Comparison of ENCODE assay signal across 8 mouse cellular contexts in genomic region chr2:71039522-71040121, GRCm38 (mm10). TPM values are rescaled to one million over a fixed set of nuclear protein-coding genes. Genes with fewer than 3 reads are reported as not detected.
A peak's percentile ranks its signal among the peaks of the same experiment; 100 is the strongest.
DNase-seq lines count a peak whose midpoint lies in the region; ATAC-seq and TF ChIP-seq lines count a peak whose summit lies in the region.

No protein-coding gene starts in this region.

- H3K9me3 ChIP-seq in embryonic facial prominence, embryonic 11.5 days (replicated peaks; ENCODE audit: control insufficient read depth, low read length): no peaks in the 10 kb centered on the region
- H3K9me3 ChIP-seq in limb, embryonic 11.5 days (ENCODE audit: control insufficient read depth, low read length): no peaks in the 10 kb centered on the region
- no peaks in the 10 kb centered on the region for H3K9me3 ChIP-seq in midbrain, embryonic 16.5 days (replicated peaks; ENCODE audit: control insufficient read depth, low read length, poor library complexity, severe bottlenecking)

- H3K27ac ChIP-seq in thymus, adult 2 months (ENCODE audit: control insufficient read depth, insufficient read depth, low read length): no peak overlapping the region
- H3K27ac ChIP-seq in embryonic facial prominence, embryonic 11.5 days (replicated peaks; ENCODE audit: low read depth, low read length): no peak overlapping the region
- H3K27ac ChIP-seq in limb, embryonic 11.5 days (replicated peaks; ENCODE audit: low read depth, low read length): no peak overlapping the region
- no peak overlapping the region for H3K27ac ChIP-seq in midbrain, embryonic 16.5 days (ENCODE audit: low read length)

- H3K9ac ChIP-seq in embryonic facial prominence, embryonic 11.5 days (replicated peaks; ENCODE audit: low read length): peak overlapping the region; percentile 25; the same call in 1 of the 2 replicates
- no peak overlapping the region for H3K9ac ChIP-seq in limb, embryonic 11.5 days (ENCODE audit: low read length)
- no peak overlapping the region for H3K9ac ChIP-seq in midbrain, embryonic 16.5 days (ENCODE audit: low read depth, low read length)

- peak; percentile 59 for DNase-seq in thymus, adult 2 months
- no peak for DNase-seq in thymus, postnatal 0 days (ENCODE audit: low spot score)
- peak; percentile 78 for DNase-seq in embryonic facial prominence, embryonic 11.5 days (ENCODE audit: low spot score)
- peak; percentile 79 to 90 for DNase-seq in heart, adult 18-20 months
- DNase-seq in kidney, adult 9 months: peak; percentile 90
- peak; percentile 86 for DNase-seq in limb, embryonic 11.5 days (ENCODE audit: low spot score)
- peak; percentile 30 to 36 for DNase-seq in spleen, postnatal 14 days (ENCODE audit: low spot score in 2 of 2)

- WGBS in thymus, adult 2 months: 73% methylated on average over 11 of the region's 11 CpGs
- WGBS in embryonic facial prominence, embryonic 11.5 days: 51% methylated on average over 11 of the region's 11 CpGs
- WGBS in limb, embryonic 11.5 days: 47% methylated on average over 11 of the region's 11 CpGs
- WGBS in midbrain, embryonic 16.5 days: 41% methylated on average over 11 of the region's 11 CpGs

- no peaks in the 10 kb centered on the region for H3K27me3 ChIP-seq in thymus, adult 2 months (ENCODE audit: control insufficient read depth, insufficient read depth, low read length)
- no peaks in the 10 kb centered on the region for H3K27me3 ChIP-seq in embryonic facial prominence, embryonic 11.5 days (ENCODE audit: control insufficient read depth, insufficient read depth, low read length)
- H3K27me3 ChIP-seq in limb, embryonic 11.5 days (ENCODE audit: control insufficient read depth, insufficient read depth, low read length): no peaks in the 10 kb centered on the region
- H3K27me3 ChIP-seq in midbrain, embryonic 16.5 days (ENCODE audit: control insufficient read depth, insufficient read depth, low read depth, low read length): no peaks in the 10 kb centered on the region

- no peak overlapping the region for H3K4me2 ChIP-seq in embryonic facial prominence, embryonic 11.5 days (ENCODE audit: low read depth, low read length)
- H3K4me2 ChIP-seq in limb, embryonic 11.5 days (ENCODE audit: low read depth, severe bottlenecking): no peak overlapping the region
- peak overlapping the region; percentile 31; the same call in 1 of the 2 replicates for H3K4me2 ChIP-seq in midbrain, embryonic 16.5 days (ENCODE audit: low read length)

- TF ChIP-seq CTCF in thymus, adult 2 months (IDR thresholded peaks at IDR 0.05; ENCODE audit: borderline replicate concordance, control insufficient read depth, extremely low read depth, insufficient read depth, low read length, poor library complexity): 0 out of 2 replicates have a peak, but pooled peaks have one; percentile 34

- no peaks in the 10 kb centered on the region for H3K36me3 ChIP-seq in thymus, adult 2 months (ENCODE audit: control insufficient read depth, insufficient read depth, low read length)
- no peaks in the 10 kb centered on the region for H3K36me3 ChIP-seq in embryonic facial prominence, embryonic 11.5 days (replicated peaks; ENCODE audit: control insufficient read depth, insufficient read depth, low read depth, low read length)
- no peaks in the 10 kb centered on the region for H3K36me3 ChIP-seq in limb, embryonic 11.5 days (ENCODE audit: control insufficient read depth, insufficient read depth, low read length)
- H3K36me3 ChIP-seq in midbrain, embryonic 16.5 days (ENCODE audit: control insufficient read depth, insufficient read depth, low read length): no peaks in the 10 kb centered on the region

- H3K4me3 ChIP-seq in thymus, adult 2 months (ENCODE audit: control insufficient read depth, insufficient read depth, low read length): no peak overlapping the region
- H3K4me3 ChIP-seq in embryonic facial prominence, embryonic 11.5 days (ENCODE audit: low read depth, low read length): no peak overlapping the region
- H3K4me3 ChIP-seq in limb, embryonic 11.5 days (ENCODE audit: low read depth, low read length): no peak overlapping the region
- no peak overlapping the region for H3K4me3 ChIP-seq in midbrain, embryonic 16.5 days (ENCODE audit: low read depth, low read length)

- peaks cover 37% of the 10 kb centered on the region for H3K4me1 ChIP-seq in thymus, adult 2 months (replicated peaks; ENCODE audit: control insufficient read depth, insufficient read depth, low read length)
- H3K4me1 ChIP-seq in embryonic facial prominence, embryonic 11.5 days (ENCODE audit: control insufficient read depth, insufficient read depth, low read length): no peaks in the 10 kb centered on the region
- H3K4me1 ChIP-seq in limb, embryonic 11.5 days (ENCODE audit: control insufficient read depth, insufficient read depth, low read length): no peaks in the 10 kb centered on the region
- H3K4me1 ChIP-seq in midbrain, embryonic 16.5 days (ENCODE audit: control insufficient read depth, insufficient read depth, low read length): no peaks in the 10 kb centered on the region

- TF ChIP-seq POLR2A in thymus, adult 2 months (IDR thresholded peaks at IDR 0.05; ENCODE audit: control insufficient read depth, extremely low read depth, insufficient read depth, low read length, poor library complexity): no peak

- no peak for ATAC-seq in embryonic facial prominence, embryonic 11.5 days (replicated peaks; ENCODE audit: insufficient number of reproducible peaks, low FRiP score, low TSS enrichment, low read depth)
- ATAC-seq in limb, embryonic 11.5 days (ENCODE audit: insufficient number of reproducible peaks, low FRiP score, low TSS enrichment, low read depth): no peak
- ATAC-seq in midbrain, embryonic 16.5 days: peak; percentile 77

RNA-seq across cellular contexts. Expression of gene Dcaf17, which starts 15.5 kb away (rescaled TPM):
- polyA plus RNA-seq in thymus, adult 2 months (2012; rRNA removed): 10.2 and 12.0 TPM in 2 replicates
- polyA plus RNA-seq in thymus, postnatal 0 days (2015; fragmentation: Nextera tagmentation; extraction: Ambion mirVana): 41.0 and 47.7 TPM in 2 replicates
- 29.0 and 31.1 TPM in 2 replicates for polyA plus RNA-seq in embryonic facial prominence, embryonic 11.5 days (2014; fragmentation: Nextera tagmentation; extraction: Ambion mirVana)
- total RNA-seq in heart, adult 18-20 months (2021): 1 to 10 TPM; 4.2 to 4.5 TPM
- polyA plus RNA-seq in limb, embryonic 11.5 days (2014; fragmentation: Nextera tagmentation; extraction: Ambion mirVana): 30.3 and 30.5 TPM in 2 replicates
- 31.2 and 33.2 TPM in 2 replicates for polyA plus RNA-seq in midbrain, embryonic 16.5 days (2015; fragmentation: Nextera tagmentation; extraction: Ambion mirVana)

RNA-seq across cellular contexts. Expression of gene Mettl8, which starts 15.8 kb away (rescaled TPM):
- 17.2 and 18.9 TPM in 2 replicates for polyA plus RNA-seq in thymus, adult 2 months (2012; rRNA removed)
- polyA plus RNA-seq in thymus, postnatal 0 days (2015; fragmentation: Nextera tagmentation; extraction: Ambion mirVana): 23.7 and 25.4 TPM in 2 replicates
- 21.1 and 21.9 TPM in 2 replicates for polyA plus RNA-seq in embryonic facial prominence, embryonic 11.5 days (2014; fragmentation: Nextera tagmentation; extraction: Ambion mirVana)
- total RNA-seq in heart, adult 18-20 months (2021): 1 to 10 TPM; 4.7 to 6.1 TPM
- polyA plus RNA-seq in limb, embryonic 11.5 days (2014; fragmentation: Nextera tagmentation; extraction: Ambion mirVana): 20.3 and 20.4 TPM in 2 replicates
- polyA plus RNA-seq in midbrain, embryonic 16.5 days (2015; fragmentation: Nextera tagmentation; extraction: Ambion mirVana): 11.2 and 12.6 TPM in 2 replicates
